Mouse (Mus musculus) cerebellum, adult 11 months (tissue): ENCODE results near the gene Sh3pxd2b.

Source experiments
- DNase-seq: peaks from one replicate; pipeline ENCODE4 v3.0.0; 2022

Sh3pxd2b gene

DNA sequence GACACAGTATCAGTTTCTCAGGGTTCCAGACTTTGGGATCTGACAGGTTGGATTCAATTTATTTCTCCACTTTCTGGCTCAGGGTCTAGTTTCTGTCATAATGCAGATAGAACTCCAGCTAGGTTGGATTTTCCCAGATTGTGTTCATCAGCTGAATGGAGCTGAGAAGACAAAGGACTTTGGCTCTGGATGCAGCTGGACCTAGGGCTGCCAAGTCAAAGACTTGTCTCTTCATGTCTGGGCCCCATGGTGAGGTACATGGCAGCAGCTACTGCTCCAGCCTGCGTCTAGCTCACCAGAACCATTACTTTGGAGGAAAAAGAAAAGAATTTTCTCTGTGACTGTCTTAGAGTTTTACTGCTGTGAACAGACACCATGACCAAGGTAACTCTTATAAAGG is 28.5 kb downstream of the Sh3pxd2b start:
- no peak for DNase-seq

DNA sequence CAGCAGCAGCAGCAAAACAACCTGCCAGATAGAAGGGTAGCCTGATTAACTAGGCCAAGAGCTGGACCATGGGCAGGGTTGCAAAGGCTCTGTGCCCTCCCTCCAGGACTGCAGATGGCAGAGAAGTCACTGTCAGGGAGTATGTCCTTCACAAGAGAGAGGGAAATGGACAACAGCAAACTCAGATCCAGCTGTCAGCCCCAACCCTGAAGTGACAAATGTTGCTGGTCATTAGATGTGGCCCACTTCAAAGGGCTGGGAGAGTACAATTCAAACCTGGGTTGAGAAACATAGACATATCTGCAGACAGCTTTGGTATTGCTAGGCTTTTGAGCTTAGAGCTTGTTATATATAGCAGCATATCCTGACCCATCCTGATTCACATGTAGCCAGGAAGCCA is 32.3 kb downstream of the Sh3pxd2b start:
- DNase-seq = no peak

DNA sequence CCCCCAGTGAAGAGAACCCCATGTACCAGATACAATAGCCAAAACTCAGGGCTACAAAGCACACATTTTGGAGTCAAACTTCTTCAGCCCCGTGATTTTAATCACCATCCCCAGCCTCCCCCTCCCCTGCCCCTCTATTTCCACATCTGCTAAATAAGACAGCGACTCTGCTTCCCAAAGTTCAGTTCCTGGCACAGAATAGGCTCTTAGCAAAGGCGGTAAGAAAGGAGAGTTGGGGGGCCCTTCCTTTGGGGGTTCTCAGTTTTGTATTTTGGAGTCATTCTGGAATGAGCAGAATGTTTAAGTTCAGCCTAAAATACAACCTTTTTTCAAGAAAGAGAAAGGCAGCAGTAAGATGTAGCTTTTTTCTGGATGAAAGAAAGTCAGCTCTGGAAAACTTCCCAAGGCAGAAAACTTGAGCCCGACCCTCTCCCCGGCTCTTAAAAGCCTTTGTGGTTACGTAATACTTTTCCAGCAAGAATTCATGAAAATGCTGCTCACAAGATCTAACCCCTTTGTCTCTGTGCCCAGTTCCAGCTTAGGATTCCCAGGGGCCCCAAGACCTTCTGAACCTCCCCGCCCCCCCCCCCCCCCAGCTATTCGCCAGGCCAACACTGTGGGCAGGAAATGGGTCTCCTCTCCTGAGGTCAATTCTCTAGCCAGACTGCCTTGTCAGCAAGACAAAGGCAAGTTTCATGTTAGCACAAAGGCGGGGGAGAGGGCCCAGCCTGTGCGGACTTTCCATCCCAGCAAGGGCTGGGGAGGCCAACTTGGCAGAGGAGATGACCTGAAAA is 35.9 kb downstream of the Sh3pxd2b start:
- DNase-seq = no peak

DNA sequence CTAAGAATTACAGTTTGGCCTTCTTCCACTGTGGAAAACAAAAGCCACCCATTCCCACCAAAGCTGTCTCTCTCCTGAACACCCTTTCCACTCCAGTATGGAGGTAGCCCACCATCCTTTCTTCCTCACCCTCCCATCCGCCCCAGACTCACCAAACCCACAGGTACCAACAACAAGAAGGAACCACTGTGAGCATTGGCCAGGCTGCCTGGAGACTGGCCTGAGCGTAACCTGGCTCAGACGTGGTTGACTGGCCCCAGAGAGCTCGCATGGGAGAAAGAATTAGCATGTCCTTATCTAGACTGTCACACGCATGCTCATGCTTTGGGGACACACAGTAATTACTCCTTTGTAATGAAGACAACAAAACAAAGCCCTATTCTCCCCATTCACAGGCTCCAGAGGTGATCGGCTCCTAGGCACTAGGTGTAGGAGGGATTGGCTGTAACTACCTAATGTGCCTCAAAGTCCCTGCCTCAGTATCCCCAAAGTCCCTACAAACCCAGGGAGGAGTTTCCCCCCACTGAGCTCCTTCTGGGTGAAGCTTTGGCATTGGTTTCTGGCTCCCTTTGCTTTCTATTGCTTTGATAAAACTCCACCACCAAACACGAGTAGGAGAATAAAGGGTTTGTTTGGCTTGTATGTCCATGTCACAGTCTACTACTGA is 36.6 kb downstream of the Sh3pxd2b start:
- DNase-seq = no peak

DNA sequence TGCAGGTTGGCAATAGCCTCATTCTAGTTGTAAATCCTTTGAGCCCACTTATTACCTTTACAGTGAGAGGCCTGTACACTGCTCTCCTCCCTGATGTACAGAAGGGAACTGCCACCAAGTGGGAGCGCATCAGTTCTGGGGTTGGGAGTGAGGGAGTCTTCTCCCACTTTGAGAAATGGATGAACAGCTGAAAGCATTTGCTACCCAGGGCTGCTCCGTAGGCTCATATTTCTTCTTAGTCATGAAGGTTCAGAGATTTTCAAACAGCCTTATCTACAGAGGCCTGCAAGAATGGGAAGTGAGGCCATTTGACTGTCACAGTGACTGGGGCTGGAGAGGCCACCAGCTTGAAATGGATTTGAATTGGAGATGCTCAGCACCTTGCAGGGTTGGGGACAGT is 38.4 kb downstream of the Sh3pxd2b start:
- DNase-seq = no peak

DNA sequence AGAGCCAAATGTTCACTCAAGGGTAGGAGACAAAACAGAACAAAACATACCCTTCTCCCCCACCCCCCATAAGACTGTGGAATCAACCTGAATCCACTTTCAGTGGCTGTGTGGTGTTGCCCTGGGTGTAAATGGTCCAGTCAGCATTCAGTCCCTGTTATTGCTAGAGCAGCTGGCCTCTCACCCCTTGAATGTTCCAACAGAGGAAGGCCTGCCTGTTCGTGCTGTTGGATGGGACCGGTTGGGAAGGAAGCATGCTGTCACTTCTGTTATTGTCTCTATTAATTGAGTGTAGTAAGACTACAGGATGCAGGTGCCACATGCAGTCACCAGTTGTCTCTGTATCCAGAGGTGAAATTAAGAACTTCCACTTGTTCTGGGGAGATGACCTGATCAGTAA is 40.4 kb downstream of the Sh3pxd2b start:
- no peak for DNase-seq

DNA sequence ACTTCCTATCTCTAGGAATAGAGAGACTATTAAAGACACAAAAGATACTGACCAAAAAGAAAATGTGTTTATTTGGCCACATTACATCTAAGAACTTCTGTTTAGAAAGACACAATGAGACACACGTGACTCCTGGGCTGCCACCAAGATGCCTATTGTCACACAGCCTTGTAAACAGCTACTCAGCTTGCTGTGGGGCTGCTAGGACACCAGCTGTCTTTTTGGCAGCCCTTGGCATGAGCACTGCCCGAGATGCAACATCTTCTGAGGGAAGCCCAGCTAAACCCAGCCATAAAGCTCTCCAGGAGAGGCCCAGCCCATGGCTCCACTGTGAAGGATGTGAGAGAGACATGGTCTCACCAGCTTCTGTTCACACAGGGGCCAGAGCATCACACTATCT is 45.5 kb downstream of the Sh3pxd2b start:
- DNase-seq = no peak

DNA sequence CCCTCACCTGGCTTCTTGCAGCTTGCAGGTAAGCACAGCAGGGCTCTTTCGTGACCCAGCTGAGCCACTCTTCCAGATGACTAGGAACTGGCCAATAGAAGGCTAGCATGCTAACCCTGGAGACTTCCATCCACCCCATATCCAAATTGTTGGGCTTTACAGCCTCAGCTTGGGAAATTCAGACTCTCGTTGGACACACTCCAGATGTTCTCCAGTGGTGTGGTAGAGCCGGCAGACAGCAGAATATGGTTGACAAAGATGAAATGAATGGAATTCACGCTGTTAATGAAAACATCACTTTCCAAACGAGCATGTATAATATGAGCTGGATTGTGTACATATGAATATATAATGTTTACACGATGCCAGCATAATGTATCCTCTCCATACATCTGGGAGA is 48.2 kb downstream of the Sh3pxd2b start:
- no peak for DNase-seq

DNA sequence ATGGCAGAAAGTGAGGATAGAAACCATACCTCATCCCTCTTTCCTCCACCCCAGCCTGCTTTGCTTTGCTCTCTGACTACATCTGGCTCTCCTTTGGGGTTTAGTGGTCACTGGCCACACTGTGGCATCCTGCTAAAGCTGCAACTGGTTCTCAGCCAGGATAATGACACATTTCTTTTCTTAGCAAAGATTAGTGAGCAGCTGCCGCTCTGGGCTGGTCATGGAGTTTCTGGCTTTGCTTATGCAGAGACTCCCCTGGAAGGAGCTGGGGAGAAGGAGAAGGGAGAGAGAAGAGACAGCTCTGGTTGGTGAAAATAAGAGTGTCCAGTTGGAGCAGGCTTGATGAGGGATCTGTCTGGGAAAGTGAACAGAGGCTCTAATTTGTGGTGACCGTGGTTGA is 50.8 kb downstream of the Sh3pxd2b start:
- no peak for DNase-seq

DNA sequence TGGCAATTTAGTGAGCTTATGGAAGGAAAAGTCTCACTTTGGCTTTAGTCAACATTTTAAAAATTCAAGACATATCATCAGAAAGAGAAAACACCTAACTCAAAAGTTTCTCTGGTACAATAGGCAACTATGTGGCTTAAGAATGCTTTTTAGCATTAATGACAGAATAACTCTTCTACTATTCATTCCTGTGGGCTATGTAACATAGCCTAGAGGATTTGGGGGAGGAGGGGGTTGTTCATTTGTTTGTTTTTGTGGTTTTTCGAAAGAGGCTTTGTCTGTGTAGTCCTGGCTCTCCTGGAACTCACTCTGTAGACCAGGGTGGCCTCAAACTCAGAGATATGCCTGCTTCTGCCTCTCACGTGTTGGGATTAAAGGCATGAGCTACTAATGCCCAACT is 51.6 kb downstream of the Sh3pxd2b start:
- DNase-seq = no peak

DNA sequence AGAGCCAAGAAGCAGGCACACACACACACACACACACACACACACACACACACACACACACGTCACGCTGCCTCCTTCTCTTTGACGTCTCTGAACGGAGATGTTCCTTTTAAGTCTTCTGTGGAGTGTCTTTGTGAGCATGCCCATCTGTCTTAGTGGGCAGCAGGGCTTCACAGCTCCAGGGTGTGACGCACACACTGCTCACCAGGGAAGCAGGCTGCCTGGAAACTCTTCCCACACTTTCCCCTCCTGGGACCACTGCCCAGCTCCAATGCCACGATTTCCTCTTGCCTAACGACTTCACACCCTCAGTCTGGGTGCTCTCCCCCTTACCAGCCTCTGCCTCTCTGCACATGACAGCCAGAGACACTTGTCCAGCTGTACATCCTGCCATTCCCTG is 55.1 kb downstream of the Sh3pxd2b start:
- DNase-seq = no peak

DNA sequence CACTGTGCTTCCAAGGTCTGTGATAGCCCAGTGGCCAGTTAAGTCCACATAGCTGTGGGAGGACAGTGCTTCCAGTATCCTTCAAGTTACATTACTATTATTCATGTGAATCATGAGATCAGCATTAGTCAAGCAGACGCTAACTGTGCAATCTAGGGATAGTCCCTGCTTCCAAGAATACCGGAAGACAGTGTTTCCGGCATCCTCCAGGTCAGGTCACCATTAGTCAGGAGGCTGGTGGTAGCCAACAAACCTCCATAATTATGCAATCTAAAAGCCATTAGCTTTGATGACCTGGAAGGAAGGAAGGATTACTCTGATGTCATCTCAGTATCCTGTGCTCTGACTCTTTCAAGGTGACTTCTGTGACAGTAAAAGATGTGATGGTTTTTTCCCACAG is 57.1 kb downstream of the Sh3pxd2b start:
- no peak for DNase-seq

DNA sequence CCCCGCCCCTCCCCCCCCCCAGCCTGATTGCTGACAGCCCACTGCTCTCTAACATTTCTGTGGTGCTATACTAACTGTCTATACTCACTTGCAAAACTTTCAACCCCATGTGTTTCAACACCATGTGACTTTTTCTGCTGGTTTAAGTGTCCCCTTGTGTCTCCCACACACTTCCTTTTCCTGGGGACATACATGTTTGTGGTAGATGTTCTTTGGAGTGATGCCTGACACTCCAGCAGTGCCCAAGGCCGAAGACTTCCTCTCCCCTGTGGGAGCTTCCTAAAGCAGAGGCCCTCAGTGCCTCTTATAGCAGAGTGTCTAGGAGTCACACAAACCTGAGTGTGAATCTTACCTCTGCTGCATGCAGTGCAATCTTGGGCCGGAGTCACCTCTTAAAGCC is 60.2 kb downstream of the Sh3pxd2b start:
- no peak for DNase-seq

DNA sequence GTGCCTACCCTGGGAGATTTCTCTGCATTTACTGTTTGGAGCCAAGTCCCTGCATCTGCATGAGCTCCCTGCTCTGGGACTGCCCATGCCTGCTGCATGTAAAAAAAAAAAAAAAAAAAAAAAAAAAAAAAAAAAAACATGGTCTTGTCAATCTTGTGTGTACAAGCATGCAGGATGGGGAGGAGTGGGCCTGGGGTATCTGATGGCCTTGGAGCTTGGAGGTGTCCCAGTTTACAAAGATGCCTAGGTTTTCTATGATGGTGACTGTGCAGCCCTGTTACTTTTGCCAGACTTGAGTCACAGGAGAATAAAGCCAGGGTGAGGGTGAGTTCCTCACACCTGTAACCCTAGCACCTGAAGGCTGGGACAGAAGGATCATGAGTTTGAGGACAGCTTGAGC is 61.4 kb downstream of the Sh3pxd2b start:
- DNase-seq = no peak

DNA sequence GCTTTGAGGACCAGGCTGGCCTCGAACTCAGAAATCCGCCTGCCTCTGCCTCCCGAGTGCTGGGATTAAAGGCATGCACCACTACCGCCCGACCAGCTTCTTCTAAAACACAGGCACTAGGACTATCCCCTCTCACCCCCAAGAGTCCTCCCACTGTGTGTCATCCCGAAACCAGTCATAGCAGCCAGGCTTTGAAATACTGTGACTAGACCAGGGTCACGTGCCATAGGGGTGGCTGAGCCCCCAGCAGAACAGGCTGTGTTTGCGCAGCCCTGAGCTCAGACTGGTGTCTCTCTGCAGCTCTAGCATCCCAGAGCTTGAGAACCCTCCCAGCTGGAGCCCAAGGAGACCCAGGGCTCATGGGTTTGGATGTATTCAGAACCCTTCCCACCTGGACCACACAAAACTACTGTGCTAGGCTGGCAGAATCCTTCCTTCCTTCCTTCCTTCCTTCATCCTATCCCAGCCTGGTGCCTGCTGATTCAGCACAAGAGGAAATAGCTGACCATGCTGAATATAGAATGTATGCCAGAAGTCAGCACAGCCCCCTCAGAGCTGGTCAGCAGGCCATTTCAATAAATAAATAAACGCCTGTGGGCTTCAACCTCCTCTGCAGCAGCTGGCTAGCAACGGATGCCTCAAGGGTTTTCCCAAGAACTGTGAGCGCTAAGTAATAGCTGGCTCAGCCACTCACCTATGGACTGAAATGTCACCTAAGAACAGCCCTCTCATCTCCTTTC is 62.4 kb downstream of the Sh3pxd2b start:
- no peak for DNase-seq

DNA sequence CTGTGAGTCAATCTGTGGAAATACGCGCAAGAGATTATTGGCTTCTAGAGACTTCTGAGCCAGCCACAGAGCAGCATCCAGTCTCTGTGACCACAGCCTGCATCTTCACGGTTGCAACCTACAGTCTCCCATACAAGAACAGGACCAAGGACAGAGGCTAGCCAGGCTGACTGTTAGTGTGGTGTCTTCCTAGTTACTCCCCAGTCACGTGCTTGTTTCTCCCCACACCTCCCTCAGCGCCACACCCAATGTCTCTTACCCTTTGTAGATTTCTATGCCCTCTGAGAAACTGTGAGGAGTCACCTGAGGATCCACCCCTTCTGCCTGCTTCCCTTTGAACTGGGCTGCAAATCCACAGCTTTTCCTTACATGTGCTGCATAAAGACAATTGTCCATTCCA is 72.4 kb downstream of the Sh3pxd2b start:
- no peak for DNase-seq

DNA sequence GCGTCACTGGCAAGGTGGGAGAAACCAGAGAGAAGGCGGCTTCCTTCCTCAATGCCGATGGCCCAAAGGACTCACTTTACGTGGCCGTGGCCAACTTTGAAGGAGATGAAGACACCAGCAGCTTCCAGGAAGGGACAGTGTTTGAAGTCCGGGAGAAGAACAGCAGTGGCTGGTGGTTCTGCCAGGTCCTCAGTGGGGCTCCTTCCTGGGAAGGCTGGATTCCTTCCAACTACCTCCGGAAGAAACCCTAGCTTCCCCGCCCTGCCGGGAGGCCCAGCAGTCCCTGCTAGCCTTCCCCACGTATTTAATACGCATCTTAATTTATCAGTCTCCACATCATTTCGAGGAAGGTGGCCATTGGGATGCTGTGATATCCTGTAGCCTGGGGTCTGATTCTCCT is 75.7 kb downstream of the Sh3pxd2b start:
- peak; percentile 20 for DNase-seq

DNA sequence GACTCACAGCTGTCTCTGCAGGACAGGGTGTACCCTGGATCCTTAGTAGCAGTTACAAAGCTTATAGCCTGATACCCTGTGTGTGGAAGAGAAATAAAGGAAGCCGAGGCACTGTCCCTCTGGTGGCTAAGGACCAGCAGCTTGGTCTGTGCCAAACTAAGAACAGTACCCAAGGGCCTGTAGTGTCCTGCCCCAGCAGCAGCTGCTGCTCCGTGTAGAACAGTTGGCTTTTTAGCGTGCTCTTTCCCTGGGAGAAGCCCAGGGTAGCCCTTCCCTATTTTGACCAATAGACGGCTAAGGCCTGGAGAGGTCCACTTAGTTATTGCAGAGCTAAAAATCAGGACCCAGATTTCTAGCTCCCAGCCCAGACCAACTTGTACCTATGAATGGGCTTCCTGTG is 77.0 kb downstream of the Sh3pxd2b start:
- DNase-seq = no peak

DNA sequence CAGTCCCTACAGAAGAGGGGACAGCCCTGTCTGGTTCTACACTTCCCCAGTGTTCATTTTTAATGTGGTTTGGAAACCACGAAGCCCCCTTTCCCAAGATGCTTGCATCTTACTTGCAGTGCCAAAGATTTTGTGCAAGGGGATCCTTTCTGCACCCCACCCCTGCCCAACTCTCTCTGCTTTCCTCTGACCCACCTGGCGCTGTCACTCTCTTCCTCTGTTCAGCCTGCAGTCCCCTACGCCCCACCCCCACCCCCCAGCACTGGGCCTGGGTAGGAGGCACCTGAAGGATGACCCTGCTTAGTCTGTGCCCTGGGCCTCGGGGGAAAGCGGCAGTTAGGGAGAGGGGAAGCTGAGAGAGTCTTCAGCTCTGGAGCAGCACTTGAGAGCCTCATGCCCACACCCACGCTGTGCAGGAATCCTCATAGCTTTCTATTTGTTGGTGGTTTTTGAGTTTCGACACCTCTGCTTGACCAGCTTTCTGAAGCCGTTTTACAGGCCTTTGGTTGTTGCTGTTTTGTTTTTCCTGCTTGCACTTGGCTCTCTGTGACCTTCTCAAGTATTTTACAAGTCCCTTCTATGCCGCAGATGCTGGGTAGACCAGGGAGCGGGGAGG is 77.5 kb downstream of the Sh3pxd2b start:
- no peak for DNase-seq

DNA sequence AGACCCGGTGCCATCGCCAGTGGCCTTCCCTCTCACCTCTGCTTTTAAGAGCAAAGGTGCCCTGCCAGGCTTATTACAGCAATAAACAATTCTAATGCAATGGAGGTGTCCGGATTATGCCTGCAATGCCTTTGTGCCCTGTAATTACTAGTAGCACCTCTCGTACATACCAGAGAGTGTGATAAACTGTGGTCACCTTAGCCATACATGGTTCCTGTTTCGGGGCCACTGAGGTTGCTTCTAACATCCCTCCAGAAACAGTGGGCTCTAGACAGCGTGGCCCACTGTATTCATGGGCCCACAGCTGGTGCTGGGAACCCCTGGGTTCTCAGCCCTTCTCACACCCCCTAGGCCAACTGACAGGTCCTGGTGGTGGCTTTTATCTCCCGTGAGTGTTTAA is 79.9 kb downstream of the Sh3pxd2b start:
- no peak for DNase-seq

DNA sequence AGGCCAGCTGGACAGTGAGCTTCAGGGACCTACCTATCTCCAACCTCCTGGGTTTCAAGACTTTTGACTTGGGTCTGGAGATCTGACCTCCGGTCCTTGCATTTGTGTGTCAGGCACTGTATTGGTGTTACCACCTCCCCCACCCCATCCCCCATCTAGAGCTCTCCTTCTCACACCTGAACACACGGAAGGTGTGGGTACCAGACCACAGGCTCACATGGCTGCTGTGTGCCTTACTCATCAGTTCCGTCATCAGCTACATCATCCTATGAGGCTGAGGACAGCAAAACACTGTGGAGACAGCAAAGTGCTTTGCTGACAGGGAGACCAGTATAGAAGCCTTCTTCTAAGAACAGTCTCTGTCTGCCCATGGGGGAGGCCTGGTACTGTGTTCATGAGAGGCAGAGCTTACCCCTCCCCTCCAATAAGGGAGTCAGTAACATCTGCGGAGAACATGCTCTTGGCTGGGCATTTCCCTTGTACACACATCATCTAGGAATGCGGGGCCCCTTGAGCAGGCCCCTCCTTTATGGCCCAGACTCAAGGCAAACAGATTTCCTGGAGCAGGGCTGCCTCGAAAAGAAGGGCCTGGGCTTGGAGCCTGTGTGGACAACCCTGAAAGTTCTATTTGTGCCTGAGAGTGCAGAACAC is 87.9 kb downstream of the Sh3pxd2b start:
- DNase-seq = no peak

DNA sequence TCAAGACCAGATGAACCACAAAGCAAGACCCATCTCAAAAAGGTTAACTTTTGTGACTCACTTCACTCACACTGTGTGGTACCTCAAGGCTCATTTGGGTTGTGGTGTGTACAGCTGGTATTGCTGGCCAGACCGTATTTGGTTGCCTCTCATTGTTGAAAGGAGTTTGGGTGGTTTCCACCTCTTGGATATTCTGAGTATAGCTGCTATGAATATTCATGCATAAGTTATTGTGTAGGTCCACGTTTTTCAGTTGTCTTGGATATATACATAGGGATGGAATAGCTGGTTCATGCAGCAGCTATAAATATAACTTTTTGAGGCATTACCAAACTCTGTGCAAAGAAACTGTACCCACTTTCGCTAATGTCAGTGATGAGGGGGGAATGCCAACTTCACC is 95.0 kb downstream of the Sh3pxd2b start:
- no peak for DNase-seq

DNA sequence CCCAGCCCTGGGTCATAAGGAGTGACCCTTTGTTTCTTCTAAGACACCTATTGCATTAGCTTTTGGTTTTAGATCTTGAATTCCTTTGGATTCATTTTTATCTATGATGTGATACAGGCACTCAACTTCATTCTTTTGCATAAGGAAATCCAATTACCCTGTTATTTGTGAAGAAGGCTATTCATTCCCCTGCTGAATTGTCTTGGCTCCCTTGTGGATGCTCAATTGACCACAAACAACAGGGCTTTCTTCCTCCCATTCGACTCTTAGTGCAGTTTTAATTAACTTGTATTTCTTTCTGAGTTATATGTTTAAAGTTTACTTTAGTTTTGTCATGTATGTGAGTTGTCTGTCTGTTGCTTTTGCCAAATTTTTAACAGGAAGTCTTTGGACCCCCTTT is 96.6 kb downstream of the Sh3pxd2b start:
- DNase-seq = no peak
